Mouse (Mus musculus) spleen, postnatal 4 days (tissue): ENCODE measurements around the gene Ddx56.
A peak's percentile ranks its signal among the peaks of the same experiment; 100 is the strongest.
"Not testable (repeated sequence)": the region's sequence is repeated elsewhere in the genome, so short reads cannot be mapped to it uniquely, and the experiment has no call there.

ENCODE experiments used
- DNase-seq, 2 experiments: peaks; one replicate each; pipeline ENCODE4 v3.0.0; 2022; ENCODE audit warnings: low spot score in 2 of 2

Gene Ddx56

GRCm38 (mm10) chr11:6261434-6262082, 6.0 kb downstream of the Ddx56 start:
- DNase-seq = peak; percentile 59 to 89

GRCm38 (mm10) chr11:6259413-6259812, 8.2 kb downstream of the Ddx56 start:
- no peak for DNase-seq

GRCm38 (mm10) chr11:6256490-6257072, 11.0 kb downstream of the Ddx56 start:
- no peak for DNase-seq

- DNase-seq = not testable (repeated sequence)
Observed at GRCm38 (mm10) chr11:6254602-6255001, 13.0 kb downstream of the Ddx56 start.

- no peak for DNase-seq
Observed at GRCm38 (mm10) chr11:6252824-6253223, 14.7 kb downstream of the Ddx56 start.

- DNase-seq = no peak
Observed at GRCm38 (mm10) chr11:6252248-6252647, 15.3 kb downstream of the Ddx56 start.

GRCm38 (mm10) chr11:6244707-6245106, 22.9 kb downstream of the Ddx56 start:
- DNase-seq = no peak

GRCm38 (mm10) chr11:6233025-6233424, 34.5 kb downstream of the Ddx56 start:
- DNase-seq = no peak

- no peak for DNase-seq
Observed at GRCm38 (mm10) chr11:6230012-6230411, 37.6 kb downstream of the Ddx56 start, which contains the start of gene Npc1l1. TSS of gene Npc1l1 (minus strand) at chr11:6230143.

GRCm38 (mm10) chr11:6224541-6225229, 42.9 kb downstream of the Ddx56 start:
- no peak for DNase-seq

GRCm38 (mm10) chr11:6222187-6222586, 45.4 kb downstream of the Ddx56 start:
- no peak for DNase-seq

GRCm38 (mm10) chr11:6219967-6220366, 47.6 kb downstream of the Ddx56 start:
- DNase-seq = no peak

- DNase-seq = no peak
Observed at GRCm38 (mm10) chr11:6218189-6218896, 49.2 kb downstream of the Ddx56 start.

GRCm38 (mm10) chr11:6216834-6217233, 50.7 kb downstream of the Ddx56 start:
- no peak for DNase-seq
